Mouse (Mus musculus) liver, embryonic 14.5 days (tissue): ENCODE results near the gene Arl4d.

Source experiments
- CTCF ChIP-seq: IDR thresholded peaks from 2 replicates; pipeline ENCODE4 v1.5.1; 2016; ENCODE audit warnings: antibody characterized with exemption, low read depth, control low read depth
- EP300 ChIP-seq: IDR thresholded peaks from 2 replicates; pipeline ENCODE4 v1.6.1; 2016; ENCODE audit warnings: antibody characterized with exemption, low read depth

- TF ChIP-seq CTCF (no peak), EP300 (no peak)
These were observed 25.0 kb downstream of the Arl4d start for GRCm38 (mm10) chr11:101690326-101690725.
